9 mouse cellular contexts compared by ENCODE assay signal in the genomic region with DNA sequence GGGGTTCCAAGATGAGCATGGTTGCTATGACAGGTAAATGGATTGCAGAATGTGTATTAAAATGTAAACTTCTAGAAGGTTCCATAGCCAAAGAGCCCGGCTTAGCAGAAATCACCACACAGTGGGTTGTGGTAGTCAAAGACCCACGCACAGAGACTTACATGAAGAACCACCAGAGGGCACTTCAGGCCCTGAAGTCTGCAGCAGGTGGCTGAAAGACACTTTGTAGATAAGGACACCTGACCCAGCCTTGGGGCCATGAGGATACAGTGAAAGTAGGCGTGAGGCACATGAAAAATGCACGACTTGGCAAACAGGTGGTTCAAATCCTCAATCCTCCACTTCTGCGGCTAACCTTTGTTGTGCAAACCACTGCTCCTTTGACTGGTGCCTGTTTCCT. TPM values are rescaled to one million over a fixed set of nuclear protein-coding genes. Genes with fewer than 3 reads are reported as not detected.
A peak's percentile ranks its signal among the peaks of the same experiment; 100 is the strongest.
DNase-seq lines count a peak whose midpoint lies in the region; TF ChIP-seq lines count a peak whose summit lies in the region.
"Had no signal": no experiment of that assay in that cellular context is flagged by ENCODE, and none has a peak within 500 bp of the region (broad histone marks: within the 10 kb centered on the region; RNA-seq: fewer than 3 reads in every experiment).

No protein-coding gene starts in this region.

- H3K27ac ChIP-seq in small intestine, adult 2 months (ENCODE audit: insufficient read depth, low read depth, low read length), result no peak overlapping the region
- H3K27ac ChIP-seq: embryonic facial prominence, embryonic 15.5 days; limb, embryonic 15.5 days had no signal

- H3K4me3 ChIP-seq in small intestine, adult 2 months (ENCODE audit: low read depth, low read length), result no peak overlapping the region
- H3K4me3 ChIP-seq: embryonic facial prominence, embryonic 15.5 days; limb, embryonic 15.5 days had no signal

- no peak for TF ChIP-seq POLR2A in small intestine, adult 2 months (IDR thresholded peaks at IDR 0.05; ENCODE audit: low read depth, low read length)

- H3K4me1 ChIP-seq in small intestine, adult 2 months (ENCODE audit: control insufficient read depth, insufficient read depth, insufficient read length, low read length), result no peaks in the 10 kb centered on the region
- H3K4me1 ChIP-seq: embryonic facial prominence, embryonic 15.5 days; limb, embryonic 15.5 days had no signal

- peak; percentile 43 to 51 for DNase-seq in left cerebral cortex, adult 18-20 months (ENCODE audit: low spot score in 2 of 2)
- DNase-seq in left cerebral cortex, postnatal 36 days (ENCODE audit: low spot score in 2 of 2), result no peak
- peak; percentile 29 for DNase-seq in Muller cell, postnatal 12 days (ENCODE audit: inconsistent ontology term)
- peak; percentile 70 for DNase-seq in cerebellum, adult 9-10 months
- DNase-seq in kidney, postnatal 14 days, result peak; percentile 30
- no peak for DNase-seq in ovary, postnatal 14 days (ENCODE audit: low spot score)

- intact Hi-C loops in left cerebral cortex, postnatal 36 days (cut with DNase I), result loop anchor here (1.0 to 5.0 kb wide), 2 partner anchors 230 to 284 kb away; a partner anchor contains a TSS

- H3K36me3 ChIP-seq in small intestine, adult 2 months (ENCODE audit: control insufficient read depth, insufficient read depth, low read length), result no peaks in the 10 kb centered on the region
- H3K36me3 ChIP-seq: embryonic facial prominence, embryonic 15.5 days; limb, embryonic 15.5 days had no signal

- peak; percentile 62; the same call in 1 of the 2 replicates for TF ChIP-seq CTCF in small intestine, adult 2 months (IDR thresholded peaks at IDR 0.05; ENCODE audit: extremely low read depth, insufficient read length, insufficient replicate concordance, low read depth, low read length)

- H3K27me3 ChIP-seq in small intestine, adult 2 months (ENCODE audit: control insufficient read depth, insufficient read depth, low read length), result no peaks in the 10 kb centered on the region
- H3K27me3 ChIP-seq: embryonic facial prominence, embryonic 15.5 days; limb, embryonic 15.5 days had no signal

- WGBS in small intestine, adult 2 months, result 30% methylated on average over 5 of the region's 5 CpGs

RNA-seq across cellular contexts. Expression of a gene that starts 20.7 kb away (rescaled TPM):
- total RNA-seq in left cerebral cortex, adult 18-20 months (2021), result 1 to 10 TPM; 6.8 to 7.3 TPM
- total RNA-seq in left cerebral cortex, postnatal 36 days (2021), result 1 to 10 TPM; 6.2 to 8.0 TPM
- 1.1 and 1.2 TPM in 2 replicates for polyA plus RNA-seq in small intestine, adult 2 months (2012; rRNA removed)

Comparison
In these comparisons a context has a peak if more than half of its experiments do, and no peak if none do; other contexts are left out.
1. DNase-seq: peak in left cerebral cortex, adult 18-20 months (2 of 2), Muller cell, postnatal 12 days (single experiment), cerebellum, adult 9-10 months (single experiment) and kidney, postnatal 14 days (single experiment); none in left cerebral cortex, postnatal 36 days (0 of 2) and ovary, postnatal 14 days (single experiment).